Mouse (Mus musculus) gastrocnemius, postnatal 4 days (tissue): ENCODE data around the gene Gm26558. TPM values are rescaled to one million over a fixed set of nuclear protein-coding genes. Genes with fewer than 3 reads are reported as not detected.

Experiments
- total RNA-seq, 2 experiments: library from RNA; stranded (reverse); gene quantifications; 2 replicates each; pipeline ENCODE4 v1.2.3; 2021

Gm26558 gene
- total RNA-seq, 2 experiments from 2014 or later = not detected

Other genes with a start within 250 kb of the Gm26558 start
- gene Sp5, start 187.2 kb downstream of the Gm26558 start, total RNA-seq = under 1 TPM; 0.29 to 0.44 TPM
- gene Erich2, start 153.3 kb downstream of the Gm26558 start, total RNA-seq = not detected
- under 1 TPM; 0.23 to 0.29 TPM for gene Gad1, start 109.0 kb downstream of the Gm26558 start, total RNA-seq
- gene Gorasp2, start 532 bp downstream of the Gm26558 start, total RNA-seq = 10 to 100 TPM; 82.2 to 88.1 TPM
- 10 to 100 TPM; 43.4 to 52.1 TPM for gene Tlk1, start 163.6 kb upstream of the Gm26558 start, total RNA-seq